Mouse (Mus musculus): ENCODE results near the gene Ttc28.

The Ttc28 gene

GRCm38 (mm10) chr5:111178324-111179076 is 298.9 kb downstream of the Ttc28 start:
- no peak for DNase-seq

- no peak for DNase-seq
Observed at GRCm38 (mm10) chr5:111179651-111180050, 300.0 kb downstream of the Ttc28 start.

GRCm38 (mm10) chr5:111180091-111181053 is 300.8 kb downstream of the Ttc28 start:
- DNase-seq: peak in 1 of 2 experiments; percentile 33

GRCm38 (mm10) chr5:111181204-111181912 is 301.8 kb downstream of the Ttc28 start:
- DNase-seq: no peak

- DNase-seq: no peak
Observed at GRCm38 (mm10) chr5:111186600-111186999, 307.0 kb downstream of the Ttc28 start.

GRCm38 (mm10) chr5:111191972-111192371 is 312.4 kb downstream of the Ttc28 start:
- DNase-seq: no peak

- no peak for DNase-seq
Observed at GRCm38 (mm10) chr5:111194829-111195228, 315.2 kb downstream of the Ttc28 start.

- DNase-seq: peak; percentile 64 to 74
Observed at GRCm38 (mm10) chr5:111195488-111196485, 316.2 kb downstream of the Ttc28 start.

- no peak for DNase-seq
Observed at GRCm38 (mm10) chr5:111197727-111198126, 318.1 kb downstream of the Ttc28 start.

- no peak for DNase-seq
Observed at GRCm38 (mm10) chr5:111200167-111200840, 320.7 kb downstream of the Ttc28 start.

- DNase-seq: peak; percentile 89 to 90
Observed at GRCm38 (mm10) chr5:111200915-111201610, 321.5 kb downstream of the Ttc28 start.

GRCm38 (mm10) chr5:111204221-111204620 is 324.6 kb downstream of the Ttc28 start:
- no peak for DNase-seq

GRCm38 (mm10) chr5:111204976-111205586 is 325.5 kb downstream of the Ttc28 start:
- peak in 1 of 2 experiments; percentile 29 for DNase-seq

GRCm38 (mm10) chr5:111205817-111206216 is 326.2 kb downstream of the Ttc28 start:
- DNase-seq: no peak

GRCm38 (mm10) chr5:111207924-111208659 is 328.5 kb downstream of the Ttc28 start:
- DNase-seq: peak; percentile 21 to 58

- peak; percentile 72 to 86 for DNase-seq
Observed at GRCm38 (mm10) chr5:111208660-111208969, 329.0 kb downstream of the Ttc28 start.

GRCm38 (mm10) chr5:111213935-111214450 is 334.4 kb downstream of the Ttc28 start:
- DNase-seq: no peak

- DNase-seq: no peak
Observed at GRCm38 (mm10) chr5:111214890-111215289, 335.3 kb downstream of the Ttc28 start.

GRCm38 (mm10) chr5:111215722-111216121 is 336.1 kb downstream of the Ttc28 start:
- DNase-seq: no peak
